Mouse (Mus musculus): ENCODE measurements around the gene Os9. TPM values are rescaled to one million over a fixed set of nuclear protein-coding genes. Genes with fewer than 3 reads are reported as not detected.
"Not testable (repeated sequence)": the region's sequence is repeated elsewhere in the genome, so short reads cannot be mapped to it uniquely, and the experiment has no call there.

The Os9 gene
- polyA plus RNA-seq, 1 experiment from 2014 or later = 117 TPM

GRCm38 (mm10) chr10:127160081-127160480, 39.1 kb upstream of the Os9 start:
- no peaks in the 10 kb centered on the region for H3K27me3 ChIP-seq
- no peak for ATAC-seq (replicated peaks)
- H3K9me3 ChIP-seq = no peaks in the 10 kb centered on the region
- no peak overlapping the region for H3K4me2 ChIP-seq (replicated peaks)
- H3K4me3 ChIP-seq = no peak overlapping the region
- WGBS = 75% methylated on average over 9 of the region's 9 CpGs
- no peak overlapping the region for H3K9ac ChIP-seq (replicated peaks)
- H3K27ac ChIP-seq (replicated peaks) = no peak overlapping the region
- H3K4me1 ChIP-seq = 0 out of 2 replicates have a peak, but pooled peaks cover 5% of the 10 kb centered on the region
- H3K36me3 ChIP-seq = no peaks in the 10 kb centered on the region

GRCm38 (mm10) chr10:127158471-127158870, 37.5 kb upstream of the Os9 start:
- no peaks in the 10 kb centered on the region for H3K36me3 ChIP-seq
- H3K4me1 ChIP-seq = no peaks in the 10 kb centered on the region
- no peak overlapping the region for H3K9ac ChIP-seq (replicated peaks)
- H3K4me3 ChIP-seq = no peak overlapping the region
- no peak overlapping the region for H3K4me2 ChIP-seq (replicated peaks)
- ATAC-seq (replicated peaks) = no peak
- no peaks in the 10 kb centered on the region for H3K27me3 ChIP-seq
- WGBS = 72% methylated on average over 3 of the region's 3 CpGs
- H3K9me3 ChIP-seq = no peaks in the 10 kb centered on the region
- no peak overlapping the region for H3K27ac ChIP-seq (replicated peaks)

- H3K4me2 ChIP-seq (replicated peaks) = no peak overlapping the region
- H3K9me3 ChIP-seq = no peaks in the 10 kb centered on the region
- 85% methylated on average over 1 of the region's 1 CpGs for WGBS
- H3K36me3 ChIP-seq = no peaks in the 10 kb centered on the region
- H3K9ac ChIP-seq (replicated peaks) = no peak overlapping the region
- no peaks in the 10 kb centered on the region for H3K4me1 ChIP-seq
- no peak for ATAC-seq (replicated peaks)
- H3K4me3 ChIP-seq = no peak overlapping the region
- no peaks in the 10 kb centered on the region for H3K27me3 ChIP-seq
- no peak overlapping the region for H3K27ac ChIP-seq (replicated peaks)
These were observed 35.6 kb upstream of the Os9 start for GRCm38 (mm10) chr10:127156511-127156910.

GRCm38 (mm10) chr10:127156089-127156488, 35.2 kb upstream of the Os9 start:
- H3K9me3 ChIP-seq = no peaks in the 10 kb centered on the region
- no peak for ATAC-seq (replicated peaks)
- H3K36me3 ChIP-seq = no peaks in the 10 kb centered on the region
- H3K4me3 ChIP-seq = no peak overlapping the region
- no peak overlapping the region for H3K9ac ChIP-seq (replicated peaks)
- 94% methylated on average over 1 of the region's 1 CpGs for WGBS
- H3K4me2 ChIP-seq (replicated peaks) = no peak overlapping the region
- H3K27me3 ChIP-seq = no peaks in the 10 kb centered on the region
- no peaks in the 10 kb centered on the region for H3K4me1 ChIP-seq
- H3K27ac ChIP-seq (replicated peaks) = no peak overlapping the region

GRCm38 (mm10) chr10:127154652-127155051, 33.7 kb upstream of the Os9 start:
- WGBS = 90% methylated on average over 5 of the region's 5 CpGs

GRCm38 (mm10) chr10:127154241-127154640, 33.3 kb upstream of the Os9 start:
- 98% methylated on average over 2 of the region's 2 CpGs for WGBS

More at GRCm38 (mm10) chr10:127154652-127155051, 33.7 kb upstream of the Os9 start:
- Histone ChIP-seq H3K36me3 (no peaks in the 10 kb centered on the region), H3K27me3 (no peaks in the 10 kb centered on the region), H3K4me3 (no peak overlapping the region), H3K9ac (replicated peaks) (no peak overlapping the region), H3K4me2 (replicated peaks) (no peak overlapping the region), H3K27ac (replicated peaks) (no peak overlapping the region), H3K9me3 (no peaks in the 10 kb centered on the region), H3K4me1 (no peaks in the 10 kb centered on the region)
- no peak for ATAC-seq (replicated peaks)

GRCm38 (mm10) chr10:127153323-127153722, 32.4 kb upstream of the Os9 start:
- Histone ChIP-seq H3K9me3 (no peaks in the 10 kb centered on the region), H3K9ac (replicated peaks) (no peak overlapping the region), H3K4me2 (replicated peaks) (no peak overlapping the region), H3K27ac (replicated peaks) (no peak overlapping the region), H3K4me3 (no peak overlapping the region), H3K4me1 (no peaks in the 10 kb centered on the region), H3K36me3 (no peaks in the 10 kb centered on the region), H3K27me3 (no peaks in the 10 kb centered on the region)
- 95% methylated on average over 7 of the region's 7 CpGs for WGBS
- ATAC-seq (replicated peaks) = no peak

More at GRCm38 (mm10) chr10:127154241-127154640, 33.3 kb upstream of the Os9 start:
- no peak overlapping the region for H3K4me3 ChIP-seq
- H3K9me3 ChIP-seq = no peaks in the 10 kb centered on the region
- no peaks in the 10 kb centered on the region for H3K4me1 ChIP-seq
- no peaks in the 10 kb centered on the region for H3K36me3 ChIP-seq
- no peak overlapping the region for H3K4me2 ChIP-seq (replicated peaks)
- ATAC-seq (replicated peaks) = no peak
- no peak overlapping the region for H3K27ac ChIP-seq (replicated peaks)
- H3K27me3 ChIP-seq = no peaks in the 10 kb centered on the region
- no peak overlapping the region for H3K9ac ChIP-seq (replicated peaks)

- not testable (repeated sequence) for H3K4me3 ChIP-seq; H3K36me3 ChIP-seq; H3K4me1 ChIP-seq; ATAC-seq (replicated peaks); H3K27ac ChIP-seq (replicated peaks); H3K9ac ChIP-seq (replicated peaks); H3K9me3 ChIP-seq; H3K27me3 ChIP-seq; H3K4me2 ChIP-seq (replicated peaks)
- WGBS = 89% methylated on average over 10 of the region's 10 CpGs
These were observed 31.6 kb upstream of the Os9 start for GRCm38 (mm10) chr10:127152556-127152955.

GRCm38 (mm10) chr10:127151233-127151632, 30.3 kb upstream of the Os9 start:
- H3K9ac ChIP-seq (replicated peaks); H3K4me1 ChIP-seq; ATAC-seq (replicated peaks); H3K4me3 ChIP-seq; H3K4me2 ChIP-seq (replicated peaks); H3K27me3 ChIP-seq; H3K36me3 ChIP-seq; H3K27ac ChIP-seq (replicated peaks); H3K9me3 ChIP-seq: not testable (repeated sequence)
- 93% methylated on average over 3 of the region's 3 CpGs for WGBS

GRCm38 (mm10) chr10:127150471-127150872, 29.5 kb upstream of the Os9 start:
- Histone ChIP-seq H3K4me2 (replicated peaks) (no peak overlapping the region), H3K4me1 (no peaks in the 10 kb centered on the region), H3K27ac (replicated peaks) (no peak overlapping the region), H3K9ac (replicated peaks) (no peak overlapping the region), H3K9me3 (no peaks in the 10 kb centered on the region), H3K27me3 (no peaks in the 10 kb centered on the region), H3K4me3 (no peak overlapping the region), H3K36me3 (no peaks in the 10 kb centered on the region)
- ATAC-seq (replicated peaks) = no peak
- WGBS = 83% methylated on average over 4 of the region's 4 CpGs

- Histone ChIP-seq H3K27me3 (no peaks in the 10 kb centered on the region), H3K4me1 (no peaks in the 10 kb centered on the region), H3K4me2 (replicated peaks) (no peak overlapping the region), H3K9me3 (no peaks in the 10 kb centered on the region), H3K27ac (replicated peaks) (no peak overlapping the region), H3K36me3 (no peaks in the 10 kb centered on the region), H3K9ac (replicated peaks) (no peak overlapping the region), H3K4me3 (no peak overlapping the region)
- no peak for ATAC-seq (replicated peaks)
- WGBS = 83% methylated on average over 6 of the region's 6 CpGs
These were observed 26.2 kb upstream of the Os9 start for GRCm38 (mm10) chr10:127147135-127147534.

- no peak for ATAC-seq (replicated peaks)
- H3K36me3 ChIP-seq = no peaks in the 10 kb centered on the region
- H3K27ac ChIP-seq (replicated peaks) = no peak overlapping the region
- WGBS = 75% methylated on average over 5 of the region's 5 CpGs
- H3K4me3 ChIP-seq = no peak overlapping the region
- H3K9ac ChIP-seq (replicated peaks) = no peak overlapping the region
- no peaks in the 10 kb centered on the region for H3K27me3 ChIP-seq
- no peak overlapping the region for H3K4me2 ChIP-seq (replicated peaks)
- H3K9me3 ChIP-seq = no peaks in the 10 kb centered on the region
- H3K4me1 ChIP-seq = no peaks in the 10 kb centered on the region
These were observed 24.4 kb upstream of the Os9 start for GRCm38 (mm10) chr10:127145303-127145702.

GRCm38 (mm10) chr10:127144536-127144935, 23.6 kb upstream of the Os9 start:
- Histone ChIP-seq H3K4me2 (replicated peaks) (no peak overlapping the region), H3K9me3 (no peaks in the 10 kb centered on the region), H3K27ac (replicated peaks) (no peak overlapping the region), H3K27me3 (no peaks in the 10 kb centered on the region), H3K36me3 (no peaks in the 10 kb centered on the region), H3K9ac (replicated peaks) (no peak overlapping the region), H3K4me1 (no peaks in the 10 kb centered on the region), H3K4me3 (no peak overlapping the region)
- 92% methylated on average over 7 of the region's 7 CpGs for WGBS
- no peak for ATAC-seq (replicated peaks)

Measured in forebrain, embryonic 15.5 days (tissue).